Mouse (Mus musculus): ENCODE measurements around the gene Sh2b1.

Sh2b1 gene

GRCm38 (mm10) chr7:126456382-126457266, 18.6 kb downstream of the Sh2b1 start:
- DNase-seq (ENCODE audit: low spot score in 2 of 2) = no peak

- DNase-seq (ENCODE audit: low spot score in 2 of 2) = no peak
Observed at GRCm38 (mm10) chr7:126455242-126455641, 20.0 kb downstream of the Sh2b1 start.

DNA sequence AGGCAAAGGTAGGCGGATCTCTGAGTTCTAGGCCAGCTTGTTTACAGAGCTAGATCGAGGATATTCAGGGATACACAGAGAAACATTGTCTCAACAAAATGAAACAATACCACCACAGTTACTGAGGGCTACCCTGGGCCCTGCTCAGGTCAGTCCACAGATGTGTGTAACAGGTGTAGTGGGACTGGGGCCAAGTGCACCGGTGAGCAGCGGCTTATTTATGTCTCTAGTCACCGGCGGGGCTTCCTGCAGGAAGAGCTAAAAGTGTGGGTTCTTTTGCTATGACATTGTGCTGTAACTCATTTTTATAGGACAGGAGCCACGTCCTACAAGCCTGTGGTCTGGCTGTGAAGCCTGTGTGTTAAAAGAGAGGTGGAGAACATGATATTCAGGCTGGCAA, 21.4 kb downstream of the Sh2b1 start:
- DNase-seq (ENCODE audit: low spot score in 2 of 2) = no peak

DNA sequence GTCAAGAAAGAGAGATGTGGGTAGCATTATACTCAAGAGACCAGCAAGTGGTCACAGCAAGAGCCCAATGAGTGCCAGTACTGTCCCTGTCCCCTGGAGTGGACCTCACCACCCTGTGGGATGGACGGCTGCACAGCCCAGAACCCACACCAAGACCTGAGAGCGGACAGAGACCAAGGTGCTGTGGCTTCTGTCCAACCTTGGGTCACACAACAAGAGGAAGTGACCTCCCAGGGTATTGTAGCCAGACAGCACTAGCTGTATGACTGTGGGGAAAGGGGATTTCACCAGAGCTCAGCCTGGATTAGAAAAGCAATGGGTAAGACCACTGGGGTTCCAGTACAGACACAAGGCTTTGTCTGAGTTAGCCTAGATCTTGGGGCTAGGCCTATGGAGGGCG, 23.0 kb downstream of the Sh2b1 start:
- DNase-seq (ENCODE audit: low spot score in 2 of 2) = no peak

DNA sequence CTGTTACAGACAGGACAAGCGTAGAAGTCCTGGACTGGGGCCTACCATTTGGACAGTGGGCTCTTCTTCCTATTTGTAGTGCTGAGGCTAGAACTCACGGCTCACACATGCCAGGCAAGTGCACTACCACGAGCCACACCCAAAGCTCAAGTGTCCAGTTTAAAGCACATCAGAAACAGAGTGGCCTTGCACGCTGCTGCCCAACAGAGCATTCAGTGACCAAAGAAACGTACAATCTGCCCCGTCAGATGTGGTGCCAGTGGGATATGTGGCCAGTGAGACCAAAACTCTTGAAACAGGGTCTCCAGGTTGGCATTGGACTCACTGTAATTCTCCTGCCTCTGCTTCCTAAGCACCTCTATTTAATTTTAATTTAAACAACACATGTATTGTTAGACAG, 24.6 kb downstream of the Sh2b1 start:
- no peak for DNase-seq (ENCODE audit: low spot score in 2 of 2)

GRCm38 (mm10) chr7:126449991-126450390, 25.2 kb downstream of the Sh2b1 start:
- DNase-seq (ENCODE audit: low spot score in 2 of 2) = no peak

- DNase-seq (ENCODE audit: low spot score in 2 of 2) = no peak
Observed at GRCm38 (mm10) chr7:126448481-126448880, 26.7 kb downstream of the Sh2b1 start.

GRCm38 (mm10) chr7:126446217-126446616, 29.0 kb downstream of the Sh2b1 start:
- no peak for DNase-seq (ENCODE audit: low spot score in 2 of 2)

- DNase-seq (ENCODE audit: low spot score in 2 of 2) = no peak
Observed at GRCm38 (mm10) chr7:126445104-126445815, 30.0 kb downstream of the Sh2b1 start.

DNA sequence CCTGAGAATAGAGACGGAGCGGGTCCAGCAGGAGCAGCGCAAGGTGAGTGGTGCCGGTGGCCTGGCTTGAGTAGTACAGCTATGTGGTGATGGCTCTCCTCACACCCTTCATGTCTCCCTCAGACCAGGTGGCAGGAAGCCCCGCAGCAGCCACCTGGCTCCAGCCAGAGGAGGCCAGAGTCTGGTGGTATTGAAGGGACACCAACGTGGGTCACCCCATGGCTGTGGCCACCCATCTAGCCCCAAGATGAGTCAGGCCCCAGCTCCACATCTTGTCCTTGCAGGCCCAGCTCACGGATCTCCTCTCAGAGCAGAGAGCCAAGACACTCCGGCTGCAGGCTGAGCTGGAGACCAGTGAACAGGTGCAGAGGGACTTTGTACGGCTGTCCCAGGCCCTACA, 30.7 kb downstream of the Sh2b1 start:
- no peak for DNase-seq (ENCODE audit: low spot score in 2 of 2)

DNA sequence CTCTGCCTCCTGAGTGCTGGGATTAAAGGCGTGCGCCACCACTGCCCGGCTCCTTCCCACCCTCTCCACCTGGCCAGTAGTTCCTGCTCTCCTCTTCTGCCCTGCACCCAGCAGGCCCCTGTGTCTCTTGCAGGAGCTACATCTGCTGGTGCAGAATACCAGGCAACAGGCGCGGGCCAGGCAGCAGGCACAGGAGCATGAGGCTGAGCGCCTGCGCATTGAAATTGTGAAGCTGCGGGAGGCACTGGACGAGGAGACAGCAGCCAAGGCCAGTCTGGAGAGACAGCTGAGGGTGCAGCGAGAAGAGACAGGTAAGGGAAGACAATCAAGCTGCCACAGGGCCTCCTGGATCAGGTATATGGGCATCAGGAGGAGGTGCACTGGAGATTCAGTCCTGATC, 31.2 kb downstream of the Sh2b1 start:
- DNase-seq (ENCODE audit: low spot score in 2 of 2) = no peak

DNA sequence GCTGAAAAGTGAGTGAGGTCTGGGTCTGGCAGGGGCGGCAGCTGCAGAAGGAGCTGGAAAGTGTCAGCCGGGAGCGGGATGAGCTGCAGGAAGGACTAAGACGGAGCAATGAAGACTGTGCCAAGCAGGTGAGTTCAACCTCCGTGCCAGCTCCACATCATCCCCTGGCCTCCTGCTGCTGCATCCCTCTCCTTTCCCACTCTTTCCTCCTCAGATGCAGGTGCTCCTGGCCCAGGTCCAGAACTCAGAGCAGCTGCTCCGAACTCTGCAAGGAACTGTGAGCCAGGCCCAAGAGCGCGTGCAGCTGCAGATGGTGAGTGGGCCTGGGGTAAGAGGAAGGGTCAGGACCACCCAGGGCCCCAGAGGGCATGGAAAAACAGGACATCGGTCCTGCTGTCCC, 35.1 kb downstream of the Sh2b1 start:
- DNase-seq (ENCODE audit: low spot score in 2 of 2) = no peak

DNA sequence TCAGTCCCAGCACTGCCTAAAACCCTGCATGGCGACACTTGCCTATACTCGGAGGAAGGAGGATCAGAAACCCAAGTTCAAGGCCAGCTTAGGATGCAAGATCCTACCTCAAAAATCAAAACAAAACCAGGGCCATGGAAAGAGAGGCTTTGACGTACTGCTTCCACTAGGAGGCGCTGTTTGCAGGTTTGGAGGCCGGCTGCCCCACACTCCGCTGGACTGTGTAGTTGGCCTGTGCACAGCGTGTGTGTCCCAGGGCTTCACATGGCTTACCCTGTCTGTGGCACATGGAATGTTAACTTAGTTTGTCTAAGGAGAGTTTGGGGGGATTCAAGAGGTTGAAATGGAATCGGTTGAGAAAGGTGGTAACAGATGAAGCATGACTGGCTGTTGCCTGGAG, 38.4 kb downstream of the Sh2b1 start:
- DNase-seq (ENCODE audit: low spot score in 2 of 2) = peak; percentile 35 to 64

DNA sequence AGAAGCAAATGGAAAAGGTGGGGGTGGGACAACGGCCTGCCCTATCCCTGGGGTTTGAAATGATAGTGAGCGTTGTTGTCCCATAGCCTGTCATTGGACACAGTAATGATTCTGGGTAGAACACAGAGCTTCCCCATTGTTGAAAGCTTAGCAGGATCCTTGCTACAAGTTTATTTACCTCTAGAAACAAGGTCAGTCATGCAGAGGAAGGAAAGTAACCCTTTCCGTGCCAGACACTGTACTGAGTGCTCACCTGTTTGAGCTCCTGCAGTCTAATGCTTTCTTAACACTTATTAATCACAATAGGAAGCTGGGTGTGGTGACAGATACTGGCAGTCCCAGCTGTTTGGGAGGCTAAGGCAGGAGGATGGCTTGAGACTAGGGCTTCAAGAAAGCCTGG, 39.4 kb downstream of the Sh2b1 start:
- DNase-seq (ENCODE audit: low spot score in 2 of 2) = no peak

- DNase-seq (ENCODE audit: low spot score in 2 of 2) = no peak
Observed at GRCm38 (mm10) chr7:126434726-126435125, 40.5 kb downstream of the Sh2b1 start.

DNA sequence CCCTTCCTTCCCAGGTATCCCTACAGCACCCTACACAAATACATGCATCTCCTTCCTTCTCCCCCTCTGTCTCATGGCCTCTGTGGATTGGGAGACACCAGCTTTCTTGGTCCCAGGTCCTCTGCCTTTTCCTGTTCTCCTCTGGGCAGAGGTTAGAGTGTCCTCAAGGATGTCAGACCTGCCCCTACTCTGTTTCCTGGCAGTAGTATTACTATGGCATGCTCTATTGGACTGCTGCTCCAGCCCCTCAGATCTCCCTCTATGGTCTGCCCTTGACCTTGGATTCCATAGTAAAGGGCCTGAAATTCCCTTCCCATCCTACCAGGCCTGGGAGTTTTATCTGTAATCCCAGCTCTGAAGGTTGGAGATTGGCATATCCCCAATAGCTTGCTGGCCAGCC, 45.1 kb downstream of the Sh2b1 start:
- no peak for DNase-seq (ENCODE audit: low spot score in 2 of 2)

DNA sequence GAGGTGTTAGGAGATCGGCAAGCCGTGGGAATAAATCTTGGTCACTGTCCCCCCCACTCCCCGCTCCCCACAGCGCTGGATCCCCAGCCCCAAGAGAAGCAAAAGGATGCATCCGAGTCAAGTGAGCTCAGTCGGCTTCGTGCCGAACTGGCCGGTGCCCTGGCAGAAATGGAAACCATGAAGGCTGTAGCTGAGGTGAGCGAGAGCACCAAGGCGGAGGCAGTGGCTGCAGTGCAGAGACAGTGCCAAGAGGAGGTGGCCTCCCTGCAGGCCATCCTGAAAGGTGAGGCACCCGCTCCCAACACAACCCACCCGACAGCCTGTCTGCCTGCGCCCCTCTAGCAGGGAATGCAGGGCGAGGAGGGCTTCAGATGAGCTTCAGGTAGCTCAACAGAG, 45.7 kb downstream of the Sh2b1 start:
- DNase-seq (ENCODE audit: low spot score in 2 of 2) = no peak

DNA sequence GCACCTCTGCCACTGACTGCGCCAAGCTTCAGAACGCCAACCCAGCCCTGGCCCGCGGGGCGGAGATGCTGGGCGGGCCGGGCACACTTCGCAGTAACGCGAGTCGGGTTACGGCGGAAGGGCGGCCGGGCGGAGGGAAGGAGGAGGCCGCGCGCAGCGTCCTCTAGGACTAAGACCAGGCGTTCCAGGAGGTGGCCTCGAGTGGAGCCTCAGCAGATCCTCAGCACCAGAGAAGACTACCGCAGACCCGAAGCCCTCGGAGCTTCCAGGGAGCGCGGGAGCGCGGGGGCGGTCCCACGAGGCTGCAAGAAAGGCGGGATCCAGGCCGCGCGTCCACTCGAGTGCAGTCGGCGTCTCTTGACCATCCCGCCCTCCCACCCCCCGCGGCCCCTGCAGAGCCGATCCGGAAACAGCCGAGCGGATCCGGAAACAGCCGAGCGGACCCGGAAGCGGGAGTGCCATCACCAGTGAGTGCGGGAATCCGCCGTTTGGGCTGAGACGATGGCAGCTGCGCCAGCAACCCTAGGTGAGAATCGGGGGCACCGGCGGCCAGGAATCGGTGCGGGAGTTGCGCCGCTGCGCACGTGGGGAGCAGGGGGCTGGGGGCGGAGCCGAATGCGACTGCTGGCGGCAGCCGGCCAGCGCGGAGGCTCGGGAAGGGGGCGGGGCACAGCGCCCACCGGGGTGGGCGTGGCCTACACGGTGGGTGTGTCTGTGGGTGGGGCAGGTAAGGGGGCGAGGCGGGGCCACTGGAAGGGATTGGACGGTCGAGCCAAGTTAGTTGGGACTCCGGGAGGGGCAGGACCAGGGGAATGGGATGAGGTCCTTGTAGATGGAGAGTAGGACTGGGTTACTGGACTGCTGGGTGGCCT, 46.4 kb downstream of the Sh2b1 start, which contains the start of gene Rabep2:
TSS of gene Rabep2 (plus strand) at position 129 of the 872 bp plus-strand sequence.
- peak; percentile 81 to 84 for DNase-seq (ENCODE audit: low spot score in 2 of 2)

DNA sequence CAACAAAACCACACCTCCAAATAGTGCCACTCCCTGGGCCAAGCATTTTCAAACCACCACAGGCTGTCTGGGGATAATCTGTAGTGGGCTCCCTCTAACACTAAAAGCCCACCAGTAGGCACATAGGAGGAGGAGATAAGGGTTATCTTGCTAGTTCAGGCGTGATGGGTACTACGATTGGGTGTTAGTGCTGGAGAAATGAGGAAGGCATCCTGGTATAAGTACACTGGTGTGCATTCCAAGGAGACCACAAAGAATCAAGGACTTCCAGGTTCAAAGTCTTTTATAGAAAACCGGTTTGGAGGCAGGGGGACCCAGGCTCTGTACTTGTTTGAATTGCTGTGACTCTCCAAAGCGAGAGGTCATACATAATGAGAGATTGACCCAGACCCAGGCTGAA, 47.1 kb downstream of the Sh2b1 start:
- DNase-seq (ENCODE audit: low spot score in 2 of 2) = no peak

- DNase-seq (ENCODE audit: low spot score in 2 of 2) = no peak
Observed at GRCm38 (mm10) chr7:126427323-126427860, 47.8 kb downstream of the Sh2b1 start.

DNA sequence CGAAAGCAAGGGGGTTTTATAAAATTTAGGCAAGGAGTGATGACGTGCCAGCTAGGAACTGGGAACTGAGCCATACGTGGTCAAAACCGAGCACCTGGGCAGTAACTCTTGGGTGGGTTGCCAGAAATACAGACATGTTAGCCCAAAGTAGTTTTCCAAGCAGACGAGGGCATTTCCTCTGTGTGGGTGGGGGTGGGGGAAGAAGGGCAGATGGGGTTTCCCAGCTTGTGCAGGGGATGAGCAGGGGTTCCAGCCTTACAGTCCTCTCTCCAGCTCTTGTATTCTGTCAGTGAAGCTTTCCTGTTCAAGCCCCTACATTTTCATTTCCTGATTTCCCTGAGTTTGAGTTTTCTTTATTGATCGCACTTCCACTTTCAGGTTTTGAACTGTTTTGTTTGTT, 51.1 kb downstream of the Sh2b1 start:
- no peak for DNase-seq (ENCODE audit: low spot score in 2 of 2)

GRCm38 (mm10) chr7:126421756-126422155, 53.5 kb downstream of the Sh2b1 start:
- no peak for DNase-seq (ENCODE audit: low spot score in 2 of 2)
